Mouse (Mus musculus) liver, embryonic 15.5 days (tissue): ENCODE data around the gene Rap1gap. TPM values are rescaled to one million over a fixed set of nuclear protein-coding genes. Genes with fewer than 3 reads are reported as not detected.
A peak's percentile ranks its signal among the peaks of the same experiment; 100 is the strongest.

ENCODE experiments used
- ATAC-seq: fragments of 200-750 bp; cut with Nextera tagmentation; 2 replicates; pipeline ENCODE4 v1.8.0; 2017; ENCODE audit warnings: moderate number of reproducible peaks, mild to moderate bottlenecking, moderate library complexity; ENCODE audit not compliant: insufficient read depth
- H3K27ac ChIP-seq: fragments of 300-500 bp; sonication (generic); replicated peaks from 2 replicates; pipeline ENCODE4 v1.5.1; 2015; ENCODE audit warnings: mild to moderate bottlenecking, inconsistent platforms
- H3K27me3 ChIP-seq: fragments of 300-500 bp; sonication (generic); 2 replicates; pipeline ENCODE4 v1.6.1; 2015; ENCODE audit warnings: mild to moderate bottlenecking, inconsistent platforms
- H3K36me3 ChIP-seq: fragments of 300-500 bp; sonication (generic); replicated peaks from 2 replicates; pipeline ENCODE4 v1.6.1; 2015; ENCODE audit warnings: moderate library complexity, mild to moderate bottlenecking, inconsistent platforms
- H3K4me1 ChIP-seq: fragments of 300-500 bp; sonication (generic); replicated peaks from 2 replicates; pipeline ENCODE4 v1.6.1; 2015; ENCODE audit warnings: inconsistent platforms
- H3K4me2 ChIP-seq: fragments of 300-500 bp; sonication (generic); 2 replicates; pipeline ENCODE4 v1.6.1; 2015; ENCODE audit warnings: moderate library complexity, mild to moderate bottlenecking, inconsistent platforms
- H3K4me3 ChIP-seq: fragments of 300-500 bp; sonication (generic); replicated peaks from 2 replicates; pipeline ENCODE4 v1.5.1; 2015; ENCODE audit warnings: mild to moderate bottlenecking, inconsistent platforms
- H3K9ac ChIP-seq: fragments of 300-500 bp; sonication (generic); 2 replicates; pipeline ENCODE4 v1.6.1; 2015; ENCODE audit warnings: moderate library complexity, mild to moderate bottlenecking, inconsistent platforms
- H3K9me3 ChIP-seq: fragments of 300-500 bp; sonication (generic); replicated peaks from 2 replicates; pipeline ENCODE4 v1.6.1; 2016; ENCODE audit warnings: inconsistent platforms
- WGBS: fragments of 180-500 bp; shearing (Covaris S2); methylation state at CpG from one replicate; pipeline ENCODE4 v1.1.7; 2015; ENCODE audit warnings: mixed read lengths; ENCODE audit not compliant: insufficient replicate concordance; 5-methylcytosine and 5-hydroxymethylcytosine counted together
- polyA plus RNA-seq: library from polyadenylated mRNA; unstranded; fragments of >200 nt; fragmentation: Nextera tagmentation; extraction: Ambion mirVana; gene quantifications from 2 replicates; pipeline ENCODE4 v1.2.1, GENCODE M21; 2015

Gene Rap1gap
- polyA plus RNA-seq, 1 experiment from 2014 or later, result 2.0 TPM

DNA sequence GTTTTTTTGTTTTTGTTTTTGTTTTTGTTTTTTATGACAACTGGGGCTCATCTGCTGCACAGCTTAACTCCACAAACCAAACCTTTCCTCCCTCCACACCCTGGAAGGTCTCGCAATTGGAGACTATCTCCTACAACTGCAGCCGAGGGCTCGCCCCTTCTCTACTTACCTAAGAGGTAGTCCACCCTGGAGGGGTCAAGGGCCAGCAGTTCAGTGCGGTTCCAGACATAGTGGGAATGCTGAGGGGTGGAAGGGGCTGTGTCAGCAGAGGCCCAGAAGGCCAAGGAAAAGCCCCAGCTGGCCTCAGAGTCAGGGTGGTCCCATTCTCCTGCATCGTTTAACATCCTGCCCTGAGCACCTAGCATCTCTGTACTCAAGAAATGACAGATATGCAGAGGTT lies 83.1 kb downstream of the Rap1gap start:
- Histone ChIP-seq H3K9me3 (no peaks in the 10 kb centered on the region), H3K27ac (0 out of 2 replicates have a peak overlapping the region, but pooled peaks have one; percentile 7), H3K36me3 (no peaks in the 10 kb centered on the region), H3K4me1 (peaks cover 61% of the 10 kb centered on the region), H3K27me3 (peaks cover 47% of the 10 kb centered on the region; the same call in 1 of the 2 replicates), H3K4me3 (no peak overlapping the region), H3K4me2 (no peak overlapping the region), H3K9ac (no peak overlapping the region)
- WGBS, result 70% methylated on average over 5 of the region's 5 CpGs
- no peak for ATAC-seq

DNA sequence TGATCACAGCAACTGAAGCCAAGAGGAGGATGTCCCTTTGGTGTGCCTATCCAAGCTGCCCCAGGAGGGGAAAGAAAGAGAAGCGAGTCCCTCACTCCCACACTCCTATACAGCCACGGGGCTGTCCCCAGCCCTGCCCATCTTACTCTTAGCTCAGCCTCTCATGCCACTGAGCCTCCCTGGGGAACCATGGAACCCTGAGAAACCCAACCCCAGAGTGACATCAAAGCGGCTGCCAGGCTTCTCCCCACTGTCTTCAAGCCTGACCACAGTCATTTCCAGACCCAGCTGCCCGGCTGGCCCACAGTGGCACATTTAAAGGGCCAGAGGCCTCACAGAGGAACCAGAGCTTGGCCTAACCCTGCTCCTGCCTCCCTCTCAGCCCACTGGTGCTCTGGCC lies 84.2 kb downstream of the Rap1gap start:
- 58% methylated on average over 4 of the region's 4 CpGs for WGBS
- no peaks in the 10 kb centered on the region for H3K36me3 ChIP-seq
- H3K4me3 ChIP-seq, result no peak overlapping the region
- H3K4me2 ChIP-seq, result no peak overlapping the region
- no peaks in the 10 kb centered on the region for H3K9me3 ChIP-seq
- H3K9ac ChIP-seq, result 0 out of 2 replicates have a peak overlapping the region, but pooled peaks have one; percentile 1
- peaks cover 37% of the 10 kb centered on the region; the same call in 1 of the 2 replicates for H3K27me3 ChIP-seq
- peaks cover 72% of the 10 kb centered on the region for H3K4me1 ChIP-seq
- peak overlapping the region; percentile 57 for H3K27ac ChIP-seq
- no peak for ATAC-seq

DNA sequence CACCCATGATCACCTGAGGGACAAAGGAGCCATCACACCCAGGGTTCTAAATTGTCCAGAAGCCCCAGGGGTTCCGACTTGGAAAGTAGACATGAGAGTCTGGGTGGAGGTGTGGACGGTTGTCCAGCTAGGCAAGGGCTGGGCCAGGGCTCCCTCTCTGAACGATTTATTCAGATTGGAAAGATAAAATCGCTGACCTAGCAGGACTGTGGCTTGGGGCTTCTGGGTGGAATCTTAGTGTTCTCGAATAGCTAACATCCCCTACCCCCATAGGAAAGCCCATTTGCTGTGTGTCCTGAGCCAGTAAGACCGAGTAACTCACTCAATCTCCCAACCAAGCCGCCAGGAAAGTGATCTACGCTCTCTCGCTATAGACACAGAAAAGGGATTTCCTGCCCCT lies 85.2 kb downstream of the Rap1gap start:
- peaks cover 76% of the 10 kb centered on the region for H3K4me1 ChIP-seq
- H3K4me3 ChIP-seq, result no peak overlapping the region
- peaks cover 41% of the 10 kb centered on the region; the same call in 1 of the 2 replicates for H3K27me3 ChIP-seq
- no peaks in the 10 kb centered on the region for H3K36me3 ChIP-seq
- no peak overlapping the region for H3K9ac ChIP-seq
- no peaks in the 10 kb centered on the region for H3K9me3 ChIP-seq
- H3K4me2 ChIP-seq, result no peak overlapping the region
- ATAC-seq, result no peak
- WGBS, result 44% methylated on average over 9 of the region's 9 CpGs
- peak overlapping the region; percentile 100 for H3K27ac ChIP-seq

DNA sequence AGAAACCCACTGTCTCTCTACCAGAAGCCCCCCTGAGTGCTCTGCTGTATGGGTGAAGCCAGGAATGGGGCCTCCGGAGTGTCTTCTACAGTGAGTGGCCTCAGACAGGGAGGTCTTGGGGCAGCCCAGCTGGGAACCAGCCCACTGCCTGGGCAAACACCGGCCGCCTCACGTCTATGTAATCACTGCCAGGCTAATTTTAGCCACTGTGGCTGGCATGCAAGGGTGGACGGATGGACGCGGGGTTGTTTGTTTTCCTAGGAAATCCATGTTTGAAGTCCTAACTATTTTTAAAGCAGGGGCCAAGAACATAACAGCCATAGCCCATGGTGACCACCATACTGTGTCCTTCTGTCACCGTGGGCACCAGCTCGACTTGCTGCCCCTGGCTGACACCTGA lies 85.6 kb downstream of the Rap1gap start:
- peak overlapping the region; percentile 100 for H3K27ac ChIP-seq
- no peak for ATAC-seq
- H3K27me3 ChIP-seq, result peaks cover 45% of the 10 kb centered on the region
- H3K9ac ChIP-seq, result peak overlapping the region; percentile 72; the same call in 1 of the 2 replicates
- no peak overlapping the region for H3K4me3 ChIP-seq
- 66% methylated on average over 9 of the region's 9 CpGs for WGBS
- no peaks in the 10 kb centered on the region for H3K36me3 ChIP-seq
- no peak overlapping the region for H3K4me2 ChIP-seq
- H3K9me3 ChIP-seq, result no peaks in the 10 kb centered on the region
- peaks cover 75% of the 10 kb centered on the region for H3K4me1 ChIP-seq

DNA sequence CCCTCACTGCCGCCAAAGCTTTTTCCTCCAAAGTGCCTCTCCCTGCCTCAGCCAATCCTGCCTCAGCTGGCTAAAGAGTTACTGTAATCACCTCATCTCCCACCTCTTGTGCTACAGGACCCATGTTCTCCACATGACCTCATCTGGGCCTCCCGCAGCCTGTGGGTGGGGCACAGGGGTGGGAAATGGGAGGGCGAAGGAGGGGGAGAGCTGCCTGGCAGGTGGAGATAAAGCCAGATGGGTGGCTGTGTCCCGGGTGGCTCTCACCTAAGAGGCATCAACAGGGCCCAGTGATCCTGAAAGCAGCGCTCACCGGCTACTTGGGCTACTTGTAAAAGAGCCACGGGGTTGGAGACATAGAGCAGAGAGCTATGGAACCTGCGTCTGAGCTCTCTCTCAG lies 86.8 kb downstream of the Rap1gap start:
- peak overlapping the region; percentile 73 for H3K4me2 ChIP-seq
- peak overlapping the region; percentile 52 for H3K4me3 ChIP-seq
- peaks cover 75% of the 10 kb centered on the region for H3K4me1 ChIP-seq
- peaks cover 49% of the 10 kb centered on the region for H3K27me3 ChIP-seq
- H3K27ac ChIP-seq, result peak overlapping the region; percentile 100
- no peaks in the 10 kb centered on the region for H3K9me3 ChIP-seq
- peak; percentile 95 for ATAC-seq
- WGBS, result 18% methylated on average over 8 of the region's 8 CpGs
- no peaks in the 10 kb centered on the region for H3K36me3 ChIP-seq
- peak overlapping the region; percentile 72 for H3K9ac ChIP-seq

DNA sequence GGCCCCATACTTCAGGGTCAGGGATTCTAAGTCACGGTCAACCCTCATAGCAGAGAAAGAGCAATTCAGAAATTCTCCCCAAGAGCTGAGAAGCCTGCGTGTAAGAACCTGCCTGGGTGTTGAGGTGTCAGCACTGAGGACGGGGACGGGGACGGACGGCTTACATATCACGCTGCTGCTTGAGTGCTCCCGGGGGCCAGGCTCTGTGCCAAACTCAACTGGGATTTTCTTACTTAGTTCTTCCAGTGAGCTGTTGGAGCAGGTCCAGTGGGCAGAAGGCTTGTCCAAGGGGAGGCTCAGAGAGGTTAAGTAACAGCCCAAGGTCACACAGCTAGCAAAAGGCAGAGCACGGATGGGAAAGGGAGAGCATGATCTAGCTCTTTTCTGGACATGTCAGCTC lies 87.2 kb downstream of the Rap1gap start:
- Histone ChIP-seq H3K9ac (peak overlapping the region; percentile 72), H3K4me3 (peak overlapping the region; percentile 52), H3K36me3 (no peaks in the 10 kb centered on the region), H3K4me2 (peak overlapping the region; percentile 73), H3K27me3 (peaks cover 45% of the 10 kb centered on the region), H3K27ac (peak overlapping the region; percentile 100), H3K9me3 (no peaks in the 10 kb centered on the region), H3K4me1 (peaks cover 75% of the 10 kb centered on the region)
- ATAC-seq, result peak; percentile 63
- WGBS, result 33% methylated on average over 9 of the region's 9 CpGs

DNA sequence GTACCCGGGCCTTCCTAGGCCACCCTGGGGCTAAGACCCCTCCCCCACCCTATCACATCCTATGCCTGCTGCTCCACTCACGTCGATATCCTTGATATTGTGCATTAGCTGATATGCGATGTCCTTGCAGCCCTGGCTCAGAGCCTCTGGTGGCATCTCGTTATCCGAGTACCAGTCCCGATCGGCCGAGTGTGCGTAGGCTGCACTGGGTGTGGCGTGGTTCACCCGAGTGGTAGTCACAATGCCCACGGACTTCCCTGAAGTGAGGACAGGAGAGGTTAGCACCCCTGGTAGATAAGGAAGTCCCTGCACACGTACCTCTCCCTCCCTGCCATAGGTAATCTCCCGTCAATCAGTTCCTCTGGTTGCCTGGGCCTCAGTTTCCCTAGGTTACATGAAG lies 87.9 kb downstream of the Rap1gap start:
- Histone ChIP-seq H3K4me2 (peak overlapping the region; percentile 73), H3K27ac (peak overlapping the region; percentile 100)
- 40% methylated on average over 15 of the region's 15 CpGs for WGBS

DNA sequence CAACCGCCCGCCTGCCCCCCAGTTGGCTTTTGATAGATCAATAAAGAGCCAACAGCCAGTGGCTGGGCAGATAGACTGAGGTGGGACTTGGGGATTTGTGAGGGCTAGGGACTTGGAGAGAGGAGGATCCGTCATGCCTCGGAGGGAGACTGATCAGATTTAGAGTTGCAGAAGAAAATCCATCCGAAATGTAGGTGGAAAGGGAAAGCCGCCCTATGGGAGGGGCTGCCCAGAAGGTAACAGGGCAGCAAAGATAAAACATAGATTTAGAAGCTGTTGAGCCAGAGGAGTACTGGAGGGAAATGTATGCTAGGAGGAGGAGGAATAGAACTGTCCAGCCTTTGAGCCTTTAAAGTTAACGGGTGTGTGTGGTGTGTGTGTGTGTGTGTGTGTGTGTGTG lies 88.7 kb downstream of the Rap1gap start:
- peak overlapping the region; percentile 100 for H3K27ac ChIP-seq
- no peaks in the 10 kb centered on the region for H3K36me3 ChIP-seq
- H3K9me3 ChIP-seq, result no peaks in the 10 kb centered on the region
- peak overlapping the region; percentile 52 for H3K4me3 ChIP-seq
- peak overlapping the region; percentile 73 for H3K4me2 ChIP-seq
- no peak for ATAC-seq
- H3K27me3 ChIP-seq, result peaks cover 43% of the 10 kb centered on the region
- peak overlapping the region; percentile 72 for H3K9ac ChIP-seq
- WGBS, result 39% methylated on average over 7 of the region's 7 CpGs
- H3K4me1 ChIP-seq, result peaks cover 64% of the 10 kb centered on the region

More for the DNA sequence above, 87.9 kb downstream of the Rap1gap start:
- peak; percentile 45 for ATAC-seq
- Histone ChIP-seq H3K4me1 (peaks cover 71% of the 10 kb centered on the region), H3K9ac (peak overlapping the region; percentile 72), H3K4me3 (peak overlapping the region; percentile 52), H3K36me3 (no peaks in the 10 kb centered on the region), H3K9me3 (no peaks in the 10 kb centered on the region), H3K27me3 (peaks cover 41% of the 10 kb centered on the region)

DNA sequence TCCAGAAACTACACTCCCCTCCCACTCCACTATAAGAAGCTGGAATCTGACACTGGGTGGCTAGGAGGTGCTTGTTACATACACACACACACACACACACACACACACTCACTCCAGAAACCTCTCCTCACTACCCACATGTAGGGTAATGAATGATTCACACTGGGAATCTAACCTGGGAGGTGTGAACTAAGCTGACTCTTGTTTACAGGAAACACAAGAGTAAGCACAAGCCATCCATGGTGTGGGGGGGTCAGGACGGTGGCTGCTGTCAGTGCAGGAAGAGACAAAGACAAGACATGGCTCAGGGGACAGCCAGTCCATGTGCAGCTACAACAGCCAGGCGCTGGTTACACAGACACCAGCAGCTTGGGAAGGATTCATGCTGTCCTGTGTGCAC lies 89.9 kb downstream of the Rap1gap start:
- Histone ChIP-seq H3K27me3 (peaks cover 45% of the 10 kb centered on the region), H3K9ac (no peak overlapping the region), H3K4me2 (no peak overlapping the region), H3K9me3 (no peaks in the 10 kb centered on the region), H3K4me3 (no peak overlapping the region), H3K4me1 (peaks cover 52% of the 10 kb centered on the region), H3K36me3 (no peaks in the 10 kb centered on the region), H3K27ac (no peak overlapping the region)
- WGBS, result 63% methylated on average over 2 of the region's 2 CpGs
- no peak for ATAC-seq

DNA sequence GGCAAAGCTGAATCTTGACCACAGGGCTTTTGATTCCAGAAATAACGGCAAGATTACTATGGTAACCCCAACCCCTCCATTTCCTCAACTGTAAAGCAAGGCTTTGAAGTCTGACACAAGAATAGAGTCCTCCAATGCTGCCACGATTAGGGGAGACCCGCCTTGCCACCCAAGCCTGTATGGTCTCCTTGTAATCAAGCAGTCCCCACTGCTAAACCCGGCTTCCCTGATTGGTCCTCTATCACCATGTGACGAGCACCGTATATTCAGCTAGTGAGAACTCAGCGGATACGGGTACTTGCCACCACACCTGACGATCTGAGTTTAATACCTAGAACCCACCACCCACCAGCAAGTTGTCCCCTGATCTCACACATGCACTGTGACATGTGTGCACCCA lies 98.4 kb downstream of the Rap1gap start:
- Histone ChIP-seq H3K27ac (no peak overlapping the region), H3K9ac (no peak overlapping the region), H3K4me1 (peaks cover 21% of the 10 kb centered on the region), H3K27me3 (peaks cover 29% of the 10 kb centered on the region), H3K4me2 (no peak overlapping the region), H3K36me3 (no peaks in the 10 kb centered on the region), H3K4me3 (no peak overlapping the region), H3K9me3 (no peaks in the 10 kb centered on the region)
- WGBS, result 71% methylated on average over 9 of the region's 9 CpGs
- ATAC-seq, result no peak

DNA sequence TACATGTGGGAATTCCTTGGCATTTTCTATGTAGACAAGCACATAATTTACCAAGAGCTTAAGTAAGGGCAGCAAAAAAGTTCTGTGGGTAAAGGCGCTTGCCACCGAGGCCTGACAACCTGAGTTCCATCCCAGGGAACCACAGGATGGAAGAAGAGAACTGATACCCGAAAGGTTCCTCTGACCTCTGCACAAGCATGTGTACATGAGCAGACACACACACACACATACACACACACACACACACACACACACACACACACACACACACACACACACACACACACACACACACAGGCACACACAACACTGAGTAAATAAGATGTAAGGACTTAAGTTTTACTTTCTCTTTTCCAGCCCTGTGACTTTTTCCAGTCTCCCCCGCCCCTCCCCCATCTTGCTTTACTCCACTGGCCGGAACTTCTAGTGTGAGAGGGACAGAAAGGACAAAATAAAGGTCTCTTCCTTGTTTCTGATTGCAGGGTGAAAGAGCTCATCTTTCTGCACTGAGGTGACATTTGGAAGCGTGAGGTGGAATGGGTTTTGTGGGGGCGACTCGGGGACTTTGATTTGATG lies 99.5 kb downstream of the Rap1gap start:
- WGBS, result 49% methylated on average over 8 of the region's 8 CpGs
- H3K27ac ChIP-seq, result no peak overlapping the region
- ATAC-seq, result no peak

DNA sequence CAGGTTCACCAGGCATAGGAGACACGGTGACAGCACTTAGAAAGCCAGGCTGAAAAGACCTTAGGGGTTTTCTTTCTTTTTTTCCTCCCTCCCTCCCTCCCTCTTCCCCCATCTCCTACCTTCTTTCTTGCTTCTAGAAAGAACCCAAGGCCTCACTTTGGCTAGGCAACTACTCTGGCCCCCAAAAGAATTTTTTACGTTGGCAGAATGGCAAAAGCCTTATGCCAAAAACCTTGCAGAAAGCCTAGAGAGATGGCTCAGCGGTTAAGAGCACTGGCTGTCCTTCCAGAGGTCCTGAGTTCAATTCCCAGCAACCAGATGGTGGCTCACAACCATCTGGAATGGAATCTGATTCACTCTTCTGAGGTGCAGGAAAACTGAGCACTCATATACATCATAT lies 100.1 kb downstream of the Rap1gap start:
- WGBS, result 64% methylated on average over 3 of the region's 3 CpGs

More for the DNA sequence above, 99.5 kb downstream of the Rap1gap start:
- Histone ChIP-seq H3K4me1 (peaks cover 21% of the 10 kb centered on the region), H3K27me3 (peaks cover 29% of the 10 kb centered on the region), H3K9me3 (no peaks in the 10 kb centered on the region), H3K9ac (no peak overlapping the region), H3K4me2 (no peak overlapping the region), H3K36me3 (no peaks in the 10 kb centered on the region), H3K4me3 (no peak overlapping the region)

More for the DNA sequence above, 100.1 kb downstream of the Rap1gap start:
- Histone ChIP-seq H3K4me3 (no peak overlapping the region), H3K4me2 (no peak overlapping the region), H3K4me1 (peaks cover 21% of the 10 kb centered on the region), H3K27me3 (peaks cover 32% of the 10 kb centered on the region), H3K36me3 (no peaks in the 10 kb centered on the region), H3K27ac (no peak overlapping the region), H3K9me3 (no peaks in the 10 kb centered on the region), H3K9ac (no peak overlapping the region)
- ATAC-seq, result no peak
